Mouse (Mus musculus) lung, postnatal 25 days (tissue): ENCODE measurements around the gene Ltbp1.

Experiments
- DNase-seq: peaks from one replicate; pipeline ENCODE4 v3.0.0; 2022; ENCODE audit warnings: low spot score

Ltbp1 gene

DNA sequence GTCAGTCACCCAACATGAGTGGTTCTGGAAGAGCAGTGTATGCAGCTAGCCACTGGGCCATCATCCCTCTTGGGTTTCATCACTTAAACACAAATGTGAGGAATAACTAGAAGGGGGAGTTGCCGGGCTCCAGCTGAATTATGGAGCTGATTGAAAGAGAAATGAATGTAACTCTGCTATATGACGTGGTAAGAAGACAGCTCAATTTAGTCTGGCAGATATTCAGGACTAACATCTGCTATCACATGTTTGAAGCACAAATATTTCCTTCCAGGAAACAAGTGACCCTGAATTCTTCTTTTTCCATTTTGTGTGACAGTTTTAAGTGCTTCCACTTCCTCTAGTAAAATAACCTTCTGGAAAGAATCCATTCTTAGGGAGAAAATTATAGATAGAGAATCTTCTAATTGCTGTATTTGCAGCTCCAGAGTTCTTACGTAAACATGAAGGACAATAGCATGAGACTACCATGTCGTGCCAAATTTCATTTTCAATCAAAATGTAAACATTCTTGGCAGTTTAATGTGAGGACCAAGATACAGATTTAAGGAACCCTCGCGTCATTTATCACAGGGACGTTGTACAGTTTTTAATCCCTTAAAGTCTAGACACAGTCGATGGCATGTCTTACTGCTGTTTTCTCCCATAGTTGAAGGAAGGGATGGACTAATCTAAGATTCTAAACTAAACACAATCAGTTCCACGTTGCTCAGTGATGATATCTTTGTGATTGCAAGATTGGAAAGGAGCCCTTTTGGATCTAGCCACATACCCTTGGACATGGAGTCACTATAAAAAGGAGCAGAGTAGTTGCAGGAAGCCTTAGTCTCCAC, 279.7 kb downstream of the Ltbp1 start:
- DNase-seq = no peak

DNA sequence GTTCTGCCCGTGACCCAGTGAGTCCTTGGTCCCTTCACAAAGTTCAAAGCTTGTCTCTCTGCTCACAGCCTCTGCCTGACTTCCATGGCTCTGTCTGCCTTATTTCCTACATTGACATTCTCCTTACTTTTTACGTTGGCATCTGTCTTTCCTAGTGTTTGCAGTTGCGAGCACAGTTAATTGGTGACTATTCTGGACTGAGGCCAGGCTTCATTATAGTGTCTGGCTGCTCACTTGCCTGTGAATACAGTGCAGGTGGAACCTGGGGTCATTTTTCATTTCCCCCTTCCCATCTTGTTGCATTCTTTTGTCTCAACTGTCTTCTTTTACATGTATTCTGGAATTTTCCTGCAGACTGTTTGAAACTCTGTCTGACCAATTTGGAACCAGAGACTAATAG, 287.6 kb downstream of the Ltbp1 start:
- DNase-seq = no peak

DNA sequence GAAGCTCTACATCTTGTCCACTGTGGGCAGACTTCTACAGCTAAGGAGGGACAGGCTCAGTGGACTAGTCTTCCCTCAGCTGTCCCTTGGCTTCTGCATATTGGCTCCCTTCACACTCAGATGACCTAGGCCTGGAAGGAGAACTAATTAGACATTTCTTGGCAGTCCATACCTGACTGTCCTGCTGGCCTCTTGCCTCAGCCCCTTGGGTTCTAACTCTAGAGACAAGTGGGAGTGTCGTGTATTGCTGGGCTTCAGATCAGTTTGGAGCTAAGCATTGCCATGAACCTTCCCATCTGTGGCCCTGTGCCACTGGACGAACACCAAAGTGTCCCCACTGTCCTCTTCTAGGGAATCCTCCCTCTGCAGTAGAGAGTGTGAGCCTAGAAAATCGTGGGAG, 288.4 kb downstream of the Ltbp1 start:
- DNase-seq = no peak

DNA sequence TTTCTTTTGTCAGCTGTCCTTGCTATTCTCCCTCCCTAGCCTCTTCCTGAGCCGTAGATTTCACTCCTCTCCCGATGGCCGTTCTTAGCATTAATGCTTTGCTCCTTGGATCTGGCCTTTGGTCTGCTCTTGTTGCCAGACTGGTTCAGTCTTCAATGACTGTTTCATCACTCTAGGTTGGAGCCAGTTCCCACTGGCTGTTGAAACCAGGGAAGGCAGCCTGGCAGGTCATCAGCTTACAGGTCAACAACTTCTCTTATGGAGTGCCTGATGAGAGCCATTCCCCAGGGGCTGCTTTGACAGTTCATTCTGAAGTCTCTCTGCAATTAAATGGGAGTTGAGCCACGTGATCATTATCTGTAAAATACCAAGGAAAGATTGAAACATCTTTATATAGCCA, 295.5 kb downstream of the Ltbp1 start:
- DNase-seq = peak; percentile 50

DNA sequence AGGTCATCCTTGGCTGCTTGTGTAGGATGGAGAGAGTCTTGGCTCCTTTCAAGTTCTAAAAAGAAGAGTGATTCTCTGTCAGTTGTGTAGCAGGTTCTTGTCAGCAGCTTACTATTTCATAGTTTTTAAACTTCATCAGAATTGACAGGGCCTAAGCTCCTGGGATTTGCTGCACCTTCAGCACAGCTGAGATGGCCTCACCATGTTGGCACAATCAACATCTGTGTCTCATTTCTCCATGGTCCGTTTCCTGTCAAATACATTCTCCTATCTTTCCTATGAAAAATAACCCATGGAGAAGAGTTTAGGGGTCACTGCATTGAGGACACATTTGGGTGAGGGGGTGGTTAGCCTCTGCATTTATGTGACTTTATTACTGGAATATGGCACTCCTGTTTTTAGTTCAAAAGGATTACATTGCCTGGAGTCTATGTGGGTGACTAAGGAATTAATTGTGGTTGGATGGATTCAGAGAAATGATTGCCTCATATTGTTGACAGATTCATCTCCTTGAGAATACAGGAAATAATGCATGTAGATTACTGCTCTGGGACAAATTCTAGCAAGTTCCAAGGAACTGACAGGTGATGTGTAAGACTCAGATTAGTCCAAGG, 299.5 kb downstream of the Ltbp1 start:
- DNase-seq = no peak

DNA sequence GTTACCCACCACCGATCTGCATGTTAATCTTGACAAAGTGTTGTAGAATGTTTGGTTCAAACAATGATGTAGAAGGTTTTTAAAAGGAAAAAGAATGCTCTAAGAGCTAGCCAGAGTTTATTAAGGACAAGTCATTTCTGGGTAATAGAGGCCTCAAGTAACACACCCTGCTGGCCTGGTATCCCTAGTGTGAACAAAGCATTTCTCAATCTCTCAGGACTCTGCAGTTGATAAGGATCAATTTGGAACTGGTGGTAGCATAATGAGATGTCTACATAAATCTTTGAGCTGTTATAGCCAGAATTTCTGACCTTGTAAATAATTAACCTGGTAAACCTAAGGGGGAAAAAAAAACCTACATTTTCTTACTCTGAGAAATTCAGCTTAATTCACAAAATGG, 300.3 kb downstream of the Ltbp1 start:
- DNase-seq = no peak

DNA sequence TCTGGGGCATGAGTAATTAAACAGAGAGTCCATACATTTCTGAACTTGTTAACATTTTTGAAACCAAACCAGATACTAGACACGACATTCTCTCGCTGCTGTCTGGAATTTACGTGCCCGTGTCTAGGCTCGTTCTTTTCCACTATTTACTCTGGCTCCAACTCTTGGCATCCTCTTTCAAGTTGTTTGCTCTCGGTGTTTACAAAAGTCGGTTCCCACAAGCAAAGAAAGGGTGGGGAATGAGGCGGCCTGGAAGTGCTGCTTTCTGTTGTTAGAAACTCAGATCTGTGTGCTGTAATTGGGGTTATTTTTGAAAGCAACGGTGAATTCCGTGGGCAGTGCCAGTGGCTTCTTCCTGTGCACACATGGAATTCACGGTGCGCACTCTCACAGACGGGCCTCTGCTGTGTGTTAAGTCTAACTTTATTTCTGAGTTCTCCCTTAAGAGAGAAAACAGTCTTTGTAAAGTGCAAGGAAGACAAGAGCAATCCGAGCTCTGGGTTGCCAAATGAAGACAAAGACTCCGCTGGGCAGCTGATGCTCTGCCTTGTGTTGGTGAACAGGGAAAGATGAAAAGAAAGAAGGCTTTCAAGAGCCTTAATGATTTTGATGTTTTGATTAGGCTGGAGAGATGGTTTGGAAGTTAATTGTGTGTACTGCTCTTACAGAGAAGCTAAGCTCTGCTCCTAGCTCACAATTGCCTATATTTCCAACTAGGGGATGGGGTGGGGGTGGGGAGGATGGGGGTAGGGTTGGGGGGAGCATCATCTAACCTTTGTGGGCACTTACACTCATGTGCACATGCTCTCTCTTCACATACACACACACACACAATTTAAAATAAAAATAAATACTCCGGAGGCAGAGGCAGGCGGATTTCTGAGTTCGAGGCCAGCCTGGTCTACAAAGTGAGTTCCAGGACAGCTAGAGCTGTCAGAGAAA, 302.0 kb downstream of the Ltbp1 start:
- DNase-seq = peak; percentile 76

DNA sequence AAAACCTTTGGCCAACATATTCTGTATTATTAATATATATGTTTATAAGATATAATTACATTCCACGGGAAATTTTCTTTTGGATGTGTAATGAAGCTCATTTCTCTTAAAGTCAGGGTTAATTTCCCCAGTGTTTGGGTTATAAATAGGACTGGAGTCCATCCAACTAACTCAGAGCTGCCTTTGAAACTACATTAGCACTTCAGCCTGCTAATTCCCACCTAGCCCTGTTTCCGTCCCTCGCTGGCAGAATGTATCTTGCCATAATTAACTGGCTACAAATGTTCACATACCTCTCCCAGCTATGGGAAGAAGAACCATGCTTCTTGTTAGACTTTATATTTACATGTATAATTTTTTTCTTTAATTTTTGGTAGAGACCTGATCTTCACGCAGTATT, 311.7 kb downstream of the Ltbp1 start:
- no peak for DNase-seq

DNA sequence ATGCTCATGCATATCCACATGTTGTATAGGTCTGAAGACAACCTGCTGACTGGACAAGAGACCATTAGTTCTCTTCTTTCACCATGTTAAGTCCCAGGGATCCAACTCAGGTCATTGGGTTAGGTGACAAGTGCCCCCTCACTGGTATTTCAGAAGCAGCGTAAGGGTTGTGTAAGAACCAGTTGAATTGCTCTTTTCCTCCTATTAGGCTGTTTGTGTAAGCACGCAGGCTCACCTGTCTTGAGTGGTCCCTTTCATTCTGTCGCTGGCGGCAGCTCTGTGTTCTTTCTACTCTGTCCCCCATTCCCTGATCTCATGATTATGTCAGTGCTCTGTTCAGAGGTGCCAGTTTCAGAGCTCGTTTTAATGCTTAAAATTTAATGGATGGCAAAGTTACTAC, 317.9 kb downstream of the Ltbp1 start:
- peak; percentile 24 for DNase-seq

DNA sequence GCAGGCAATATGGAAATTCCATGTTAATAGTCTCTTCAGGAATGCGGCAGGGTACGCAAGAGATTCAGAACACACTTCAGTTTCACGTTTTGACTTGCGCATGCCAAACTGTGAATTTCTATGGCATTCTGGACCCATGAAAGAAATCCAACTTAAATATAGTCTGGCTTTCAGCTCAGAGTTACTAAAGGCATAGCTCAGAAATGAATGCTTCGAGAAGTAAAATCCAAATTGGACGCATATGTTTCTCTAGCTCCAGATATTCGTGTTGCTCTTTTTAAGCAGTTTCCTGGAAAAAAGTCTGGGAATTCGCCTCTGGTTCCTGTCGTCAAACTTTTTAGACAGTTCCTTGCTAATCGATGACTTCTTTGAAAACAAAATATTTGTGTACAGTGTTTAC, 318.4 kb downstream of the Ltbp1 start:
- DNase-seq = no peak

DNA sequence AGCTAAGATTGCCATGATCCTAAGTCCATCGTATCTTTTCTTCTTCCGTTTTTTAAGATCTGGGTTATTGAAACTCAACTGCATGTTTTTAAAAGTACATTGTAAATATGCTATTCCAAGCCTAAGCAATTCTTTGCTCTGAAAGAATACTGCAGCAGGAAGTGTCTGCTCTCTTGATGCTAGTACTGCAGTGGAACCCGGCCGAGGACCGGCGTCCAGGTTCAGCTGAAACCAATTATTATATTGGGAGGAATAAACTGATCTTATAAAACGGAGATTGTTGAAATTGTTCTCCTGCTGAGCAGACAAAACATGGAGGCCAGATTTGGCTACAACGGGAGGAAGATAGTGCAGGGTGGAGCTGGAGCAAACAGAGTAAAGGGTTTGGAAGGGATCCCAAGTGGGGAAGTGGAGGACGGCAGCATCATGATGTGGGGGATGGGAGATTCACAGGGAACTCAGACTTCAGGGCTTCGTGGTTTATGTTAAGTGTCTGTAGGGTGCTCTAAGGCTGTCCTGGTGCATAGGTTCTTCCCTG, 322.8 kb downstream of the Ltbp1 start:
- no peak for DNase-seq

DNA sequence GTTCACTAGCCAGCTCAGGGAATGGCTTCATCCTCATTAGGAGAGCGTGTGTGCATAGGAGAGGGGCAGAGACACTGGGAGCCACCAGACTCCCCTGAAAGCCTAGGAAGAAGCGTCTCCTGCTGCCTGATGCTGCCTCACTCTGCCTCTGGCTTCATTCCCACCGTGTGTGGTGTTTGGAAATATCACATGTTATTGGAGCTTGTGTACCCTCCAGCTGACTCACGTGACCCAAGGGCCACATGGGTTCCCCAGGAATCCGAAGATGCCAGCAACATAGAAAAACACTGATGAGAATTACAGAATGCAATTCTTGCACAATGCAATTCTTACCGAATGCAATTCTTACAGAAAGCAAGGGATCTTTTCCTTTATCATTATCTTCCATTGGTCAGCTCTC, 325.0 kb downstream of the Ltbp1 start:
- DNase-seq = no peak

DNA sequence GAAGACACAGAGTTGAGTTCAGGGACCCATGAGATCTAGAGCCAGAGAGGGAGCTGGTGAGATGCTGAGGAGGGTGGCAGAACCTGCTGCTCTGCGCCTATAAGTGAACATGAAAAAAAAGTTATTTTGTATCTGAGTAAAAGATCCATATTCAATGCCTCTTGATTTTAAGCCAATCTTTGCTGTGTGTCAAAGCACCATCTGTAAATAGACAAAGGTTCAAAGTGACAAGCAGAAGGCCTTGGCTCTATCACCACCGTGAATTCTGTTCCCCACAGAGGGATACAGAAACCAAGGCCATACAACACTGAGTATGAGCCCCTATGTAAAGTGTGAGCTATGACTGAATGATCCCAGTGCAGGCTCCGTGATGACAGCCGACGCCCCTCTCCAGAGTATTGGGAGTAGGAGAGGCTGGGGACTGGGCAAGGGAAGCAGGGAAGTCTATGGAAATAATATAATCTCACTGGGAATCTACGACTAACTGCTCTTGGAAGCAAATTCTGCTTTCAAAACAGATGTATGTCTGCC, 326.1 kb downstream of the Ltbp1 start:
- DNase-seq = no peak

DNA sequence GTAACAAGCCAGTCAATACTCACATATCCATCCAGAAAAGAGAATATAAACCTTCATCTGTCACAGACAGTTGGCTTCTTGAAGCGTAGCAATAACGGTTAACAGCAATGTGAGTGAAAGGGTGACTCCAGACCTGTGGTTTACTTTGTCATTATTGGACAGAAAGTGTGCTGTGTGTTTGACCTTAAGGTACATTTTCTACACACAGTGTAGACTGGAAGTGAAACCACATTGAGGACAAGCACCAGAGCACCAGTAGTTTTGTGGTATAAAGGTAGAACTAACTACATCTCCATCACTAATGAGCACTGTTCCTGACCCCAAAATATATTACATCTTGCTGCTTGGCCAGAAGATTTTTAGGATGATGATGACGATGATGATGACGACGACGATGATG, 326.9 kb downstream of the Ltbp1 start:
- DNase-seq = no peak

DNA sequence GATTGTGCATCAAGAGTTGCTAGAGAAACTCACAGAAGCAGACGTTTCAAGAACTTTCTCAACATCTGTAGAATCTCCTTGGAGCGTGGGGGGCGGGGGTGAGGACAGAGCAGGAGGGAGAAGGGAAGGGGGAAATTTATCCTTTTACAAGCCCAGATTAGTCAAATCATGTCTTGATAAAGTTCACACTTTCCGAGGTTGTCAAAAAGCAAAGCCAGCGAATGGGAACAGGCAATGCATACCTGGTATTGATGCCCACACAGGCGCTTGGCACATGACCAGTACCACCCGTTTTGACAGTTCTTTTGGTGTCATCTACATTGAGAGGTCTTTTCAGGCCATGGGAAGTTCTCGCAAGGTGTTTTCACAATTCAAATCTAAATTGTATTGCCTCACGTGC, 327.6 kb downstream of the Ltbp1 start:
- no peak for DNase-seq

DNA sequence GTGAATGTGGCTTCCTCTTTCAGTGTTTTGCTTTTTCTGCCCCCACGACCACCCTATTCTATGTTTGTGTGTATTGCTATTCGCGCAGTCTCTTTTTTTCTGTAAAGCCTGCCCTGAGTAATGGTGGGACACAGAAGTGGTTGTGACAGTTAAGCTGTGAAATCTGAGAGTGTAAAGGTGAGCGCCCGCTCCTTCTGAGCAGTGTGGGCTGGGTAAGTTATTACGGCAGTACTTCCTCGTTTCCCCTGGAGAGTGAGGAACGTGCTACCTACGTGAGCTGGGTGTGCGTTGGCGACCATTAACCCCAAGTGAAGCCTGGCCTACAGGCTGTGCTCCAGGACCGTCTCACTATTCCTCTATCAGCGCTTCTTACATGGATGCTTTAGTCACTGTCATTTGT, 328.4 kb downstream of the Ltbp1 start:
- no peak for DNase-seq

DNA sequence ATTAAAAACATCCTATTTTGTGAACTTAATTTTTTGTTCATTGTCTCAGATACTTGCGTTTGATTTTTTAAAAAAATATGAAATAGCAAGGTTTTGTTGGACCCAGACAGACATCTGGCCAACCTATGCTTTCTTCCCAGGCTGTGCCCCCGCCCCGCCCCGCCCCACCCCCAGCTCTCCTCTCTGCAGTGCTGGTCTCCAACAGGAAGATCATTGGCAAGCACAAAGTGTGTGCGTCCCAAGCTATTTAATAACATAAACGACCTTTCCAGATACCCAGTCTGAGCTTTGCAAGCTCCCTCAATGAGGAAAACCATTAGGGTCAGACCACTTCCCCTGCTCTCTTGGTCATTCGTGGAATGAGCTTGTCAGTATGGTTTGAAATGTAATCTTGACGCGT, 330.3 kb downstream of the Ltbp1 start:
- DNase-seq = no peak

DNA sequence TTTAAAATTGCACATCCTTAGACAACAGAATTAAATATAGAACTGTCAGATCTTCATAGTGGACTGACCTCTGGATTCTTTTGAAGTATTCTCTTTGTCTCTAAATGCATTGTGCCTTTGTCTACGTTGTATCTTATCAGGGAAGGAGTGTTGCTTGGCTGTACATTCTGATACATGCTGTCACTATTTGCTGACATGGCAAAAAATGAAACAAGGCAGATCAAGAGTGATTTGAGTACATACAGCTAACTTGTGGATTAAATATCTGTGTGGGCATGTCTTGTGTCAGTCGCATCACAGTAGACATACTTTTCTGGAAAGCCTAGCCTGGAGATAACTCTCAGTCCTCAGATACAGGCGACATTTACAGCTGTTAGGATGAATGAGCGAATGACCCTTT, 335.9 kb downstream of the Ltbp1 start:
- DNase-seq = no peak

DNA sequence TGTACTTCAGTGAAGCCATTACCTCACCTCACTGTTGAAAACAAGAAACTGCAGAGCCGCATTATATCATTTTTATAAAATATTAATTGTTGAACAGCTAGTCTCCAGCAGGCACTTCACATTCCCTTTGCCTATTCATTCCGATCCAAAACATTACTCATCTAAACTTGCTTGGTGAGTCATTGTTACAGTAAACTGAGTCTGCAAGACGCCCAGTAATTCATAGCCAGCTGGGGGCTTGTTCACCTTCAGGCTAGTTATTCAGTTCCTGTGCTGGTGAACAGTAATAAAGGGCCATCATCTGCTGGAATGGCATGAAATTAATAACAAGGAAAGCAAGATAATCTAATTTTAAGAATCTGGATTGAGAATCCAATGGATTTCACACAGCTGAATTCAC, 339.7 kb downstream of the Ltbp1 start:
- no peak for DNase-seq

DNA sequence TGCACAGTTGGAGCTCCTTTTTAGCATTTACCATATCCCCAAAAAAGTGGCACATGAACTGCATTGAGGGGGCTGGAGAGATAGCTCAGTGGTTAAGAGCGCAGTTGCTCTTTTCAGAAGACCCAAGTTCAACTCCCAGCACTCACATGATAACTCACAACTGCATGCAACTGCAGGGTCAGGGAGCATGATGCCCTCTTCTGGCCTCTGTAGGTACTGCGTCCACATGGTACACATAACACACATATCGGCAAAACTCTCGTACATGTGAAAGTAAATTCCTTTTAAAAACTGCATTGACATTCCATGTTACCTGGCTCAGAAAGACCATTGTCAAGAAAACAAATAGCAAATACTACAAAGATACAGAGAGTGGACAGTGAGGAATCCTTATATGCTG, 342.0 kb downstream of the Ltbp1 start:
- DNase-seq = no peak

DNA sequence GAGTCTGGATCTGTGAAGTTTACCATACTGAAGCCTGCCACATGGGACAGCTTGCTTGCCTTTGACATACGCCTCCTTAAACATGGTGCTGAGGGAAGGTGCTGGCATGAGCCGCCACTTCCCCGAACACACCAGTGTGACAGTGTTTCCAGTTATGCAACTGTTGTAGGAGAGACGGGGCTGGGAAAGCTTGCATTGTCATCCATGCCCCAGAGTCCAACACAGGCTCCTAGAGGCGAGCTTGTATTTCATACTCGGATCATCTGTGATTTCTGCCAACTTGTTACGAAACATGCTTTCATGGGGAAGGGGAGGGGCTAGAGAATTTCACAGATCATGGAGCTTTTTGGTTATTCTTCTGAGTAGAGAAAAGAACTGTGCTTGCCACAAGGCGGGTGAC, 343.7 kb downstream of the Ltbp1 start:
- DNase-seq = peak; percentile 57

DNA sequence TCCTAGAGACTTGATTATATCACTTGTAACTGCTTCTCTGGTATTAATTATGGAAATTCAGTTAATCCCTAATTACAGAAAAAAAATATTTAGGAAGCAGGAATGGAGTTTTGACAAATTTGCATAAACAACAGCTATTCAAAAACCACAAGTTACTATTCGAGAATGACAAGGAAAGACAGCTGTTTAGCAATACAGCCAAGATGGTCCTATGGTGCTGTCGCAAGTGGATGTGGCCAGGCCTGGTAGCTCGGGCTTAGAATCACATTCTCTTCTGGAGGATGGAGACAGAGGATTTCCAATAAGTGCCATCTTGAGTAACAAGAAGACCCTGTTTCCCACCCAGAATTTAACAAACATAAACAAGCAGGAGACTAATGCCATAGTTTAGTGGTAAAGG, 344.2 kb downstream of the Ltbp1 start:
- DNase-seq = no peak
